Mouse (Mus musculus) adrenal gland, adult 2 months (tissue): ENCODE results near the gene Itgbl1. TPM values are rescaled to one million over a fixed set of nuclear protein-coding genes. Genes with fewer than 3 reads are reported as not detected.
"Not testable (repeated sequence)": the region's sequence is repeated elsewhere in the genome, so short reads cannot be mapped to it uniquely, and the experiment has no call there.

Experiments
- DNase-seq: peaks from one replicate; pipeline ENCODE4 v3.0.0; 2021
- long read RNA-seq: library from polyadenylated mRNA; stranded (forward); transcript quantifications from one replicate; pipeline ENCODE4 v2.0.0, GENCODE M21; 2021
- polyA plus RNA-seq: library from polyadenylated mRNA; depleted of rRNA; stranded (reverse); fragments of >200 nt; gene quantifications from 2 replicates; pipeline ENCODE4 v1.2.3, GENCODE M21; 2012; rRNA removed
- total RNA-seq, 2 experiments: library from RNA; stranded (reverse); gene quantifications; 2 replicates each; pipeline ENCODE4 v1.2.3; 2021

Itgbl1 gene
- total RNA-seq (1 to 10 TPM; 1.6 to 3.9 TPM), polyA plus RNA-seq (4.1 and 4.2 TPM in 2 replicates)
- long read RNA-seq, full-length matches to known transcripts, result 2 of 2 reads
- long read RNA-seq, partial matches to known transcripts, result 0 of 2 reads
- long read RNA-seq, other reads (novel, unspliced or antisense), result 0 of 2 reads

GRCm38 (mm10) chr14:123659921-123660385 is at the start of gene Itgbl1:
Itgbl1 (plus strand) TSS chr14:123659971.
- no peak for DNase-seq

GRCm38 (mm10) chr14:123622969-123623368 is 36.8 kb upstream of the Itgbl1 start:
- DNase-seq, result no peak

- peak; percentile 29 for DNase-seq
These were observed 33.1 kb upstream of the Itgbl1 start, which contains the start of gene Nalcn for GRCm38 (mm10) chr14:123626501-123627179. Nalcn (minus strand) TSS chr14:123627144.

- no peak for DNase-seq
These were observed 32.6 kb upstream of the Itgbl1 start for GRCm38 (mm10) chr14:123627180-123627562.

GRCm38 (mm10) chr14:123661091-123661491 is 1.3 kb downstream of the Itgbl1 start:
- peak; percentile 38 for DNase-seq

GRCm38 (mm10) chr14:123662386-123662785 is 2.6 kb downstream of the Itgbl1 start:
- peak; percentile 39 for DNase-seq

- DNase-seq, result no peak
These were observed 3.4 kb downstream of the Itgbl1 start for GRCm38 (mm10) chr14:123663206-123663605.

- DNase-seq, result peak; percentile 23
These were observed 4.7 kb downstream of the Itgbl1 start for GRCm38 (mm10) chr14:123664451-123664850.

GRCm38 (mm10) chr14:123671076-123671475 is 11.3 kb downstream of the Itgbl1 start:
- DNase-seq, result not testable (repeated sequence)

GRCm38 (mm10) chr14:123678091-123678490 is 18.3 kb downstream of the Itgbl1 start:
- no peak for DNase-seq

GRCm38 (mm10) chr14:123714751-123715150 is 55.0 kb downstream of the Itgbl1 start:
- DNase-seq, result no peak

GRCm38 (mm10) chr14:123742055-123742454 is 82.3 kb downstream of the Itgbl1 start:
- DNase-seq, result no peak

GRCm38 (mm10) chr14:123751017-123751416 is 91.2 kb downstream of the Itgbl1 start:
- DNase-seq, result no peak

- no peak for DNase-seq
These were observed 99.8 kb downstream of the Itgbl1 start for GRCm38 (mm10) chr14:123759534-123759933.

- no peak for DNase-seq
These were observed 100.3 kb downstream of the Itgbl1 start for GRCm38 (mm10) chr14:123760079-123760478.

GRCm38 (mm10) chr14:123801744-123802143 is 142.0 kb downstream of the Itgbl1 start:
- no peak for DNase-seq

- DNase-seq, result no peak
These were observed 177.9 kb downstream of the Itgbl1 start for GRCm38 (mm10) chr14:123837662-123838061.

GRCm38 (mm10) chr14:123843675-123844425 is 184.1 kb downstream of the Itgbl1 start:
- no peak for DNase-seq

GRCm38 (mm10) chr14:123864531-123864930 is 204.8 kb downstream of the Itgbl1 start:
- no peak for DNase-seq

GRCm38 (mm10) chr14:123865779-123866726 is 206.3 kb downstream of the Itgbl1 start:
- no peak for DNase-seq

GRCm38 (mm10) chr14:123927903-123928302 is 268.1 kb downstream of the Itgbl1 start:
- DNase-seq, result no peak

- no peak for DNase-seq
These were observed 306.8 kb downstream of the Itgbl1 start for GRCm38 (mm10) chr14:123966531-123966930.
